9 mouse cellular contexts compared by ENCODE assay signal in the genomic region with DNA sequence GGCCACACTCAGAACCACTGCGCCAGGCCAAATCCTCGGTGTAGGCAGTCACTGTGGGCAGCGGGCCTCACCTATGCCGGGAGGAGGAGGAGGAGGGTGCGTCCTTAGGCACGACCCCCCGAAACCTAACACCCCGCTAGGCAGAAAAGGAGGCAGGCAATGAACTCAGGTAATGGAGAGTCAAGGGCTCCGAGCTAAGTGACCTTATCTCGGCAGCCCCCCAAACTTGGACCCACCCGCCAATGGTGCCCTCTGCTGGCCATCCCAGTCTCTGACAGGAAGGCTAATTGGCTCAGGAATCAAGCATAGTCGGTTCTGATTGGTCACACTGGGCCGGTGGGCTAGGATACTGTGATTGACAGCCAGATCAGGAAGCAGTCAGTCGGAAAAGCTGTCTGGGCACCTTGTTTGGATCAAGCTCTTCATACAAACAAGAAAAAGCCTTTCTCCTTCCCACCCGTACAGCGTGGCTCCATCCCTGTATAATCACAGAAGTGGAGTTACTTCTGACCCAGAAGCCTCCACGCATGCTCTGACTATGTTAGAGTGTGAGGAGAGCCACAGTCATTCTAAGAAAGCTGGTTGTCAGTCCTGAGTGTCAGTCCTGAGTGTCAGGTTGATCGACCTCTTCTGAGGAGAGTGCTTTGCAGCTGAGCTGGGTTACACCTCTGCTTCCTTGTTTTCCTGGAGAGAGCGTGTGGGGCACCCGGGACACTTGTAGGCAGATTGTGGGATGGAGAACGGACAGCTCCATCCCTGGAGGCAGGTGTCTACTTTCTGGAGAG. TPM values are rescaled to one million over a fixed set of nuclear protein-coding genes. Genes with fewer than 3 reads are reported as not detected.
A peak's percentile ranks its signal among the peaks of the same experiment; 100 is the strongest.
DNase-seq lines count a peak whose midpoint lies in the region; ATAC-seq lines count a peak whose summit lies in the region.
"Had no signal": no experiment of that assay in that cellular context is flagged by ENCODE, and none has a peak within 500 bp of the region (broad histone marks: within the 10 kb centered on the region; RNA-seq: fewer than 3 reads in every experiment).

No protein-coding gene starts in this region.

- no peaks in the 10 kb centered on the region for H3K36me3 ChIP-seq in intestine, embryonic 15.5 days
- H3K36me3 ChIP-seq in limb, embryonic 12.5 days: no peaks in the 10 kb centered on the region
- no peaks in the 10 kb centered on the region for H3K36me3 ChIP-seq in midbrain, embryonic 12.5 days

- no peak overlapping the region for H3K4me3 ChIP-seq in intestine, embryonic 15.5 days (replicated peaks)
- 0 out of 2 replicates have a peak overlapping the region, but pooled peaks have one; percentile 7 for H3K4me3 ChIP-seq in limb, embryonic 12.5 days (replicated peaks)
- H3K4me3 ChIP-seq in midbrain, embryonic 12.5 days: peak overlapping the region; percentile 25

- H3K4me2 ChIP-seq in intestine, embryonic 15.5 days (replicated peaks): peak overlapping the region; percentile 41
- peak overlapping the region; percentile 37 for H3K4me2 ChIP-seq in limb, embryonic 12.5 days
- H3K4me2 ChIP-seq in midbrain, embryonic 12.5 days (replicated peaks): peak overlapping the region; percentile 50

- peaks cover 44% of the 10 kb centered on the region for H3K4me1 ChIP-seq in intestine, embryonic 15.5 days (replicated peaks)
- H3K4me1 ChIP-seq in limb, embryonic 12.5 days (replicated peaks): peaks cover 73% of the 10 kb centered on the region
- H3K4me1 ChIP-seq in midbrain, embryonic 12.5 days: peaks cover 32% of the 10 kb centered on the region

- H3K27ac ChIP-seq in intestine, embryonic 15.5 days: no peak overlapping the region
- no peak overlapping the region for H3K27ac ChIP-seq in limb, embryonic 12.5 days
- peak overlapping the region; percentile 39; the same call in 1 of the 2 replicates for H3K27ac ChIP-seq in midbrain, embryonic 12.5 days (replicated peaks)
- H3K27ac ChIP-seq: macrophage had no signal

- no peak overlapping the region for H3K9ac ChIP-seq in intestine, embryonic 15.5 days
- no peak overlapping the region for H3K9ac ChIP-seq in limb, embryonic 12.5 days (replicated peaks)
- no peak overlapping the region; the same call in 1 of the 2 replicates for H3K9ac ChIP-seq in midbrain, embryonic 12.5 days (replicated peaks)

- no peaks in the 10 kb centered on the region for H3K27me3 ChIP-seq in intestine, embryonic 15.5 days (replicated peaks)
- peaks cover 17% of the 10 kb centered on the region for H3K27me3 ChIP-seq in limb, embryonic 12.5 days
- H3K27me3 ChIP-seq in midbrain, embryonic 12.5 days: no peaks in the 10 kb centered on the region; the same call in 1 of the 2 replicates

- WGBS in intestine, embryonic 15.5 days: 37% methylated on average over 21 of the region's 21 CpGs
- WGBS in limb, embryonic 12.5 days: 27% methylated on average over 21 of the region's 21 CpGs
- WGBS in midbrain, embryonic 12.5 days: 18% methylated on average over 21 of the region's 21 CpGs

- intact Hi-C loops in gastrocnemius, postnatal 36 days (cut with DNase I): loop anchor here (5.0 kb wide), 1 partner anchor 52 kb away; no protein-coding TSS in a partner anchor

- peak; percentile 43 to 69 for DNase-seq in left cerebral cortex, adult 18-20 months (ENCODE audit: low spot score in 2 of 2)
- no peak for DNase-seq in left cerebral cortex, adult 8-10 months (ENCODE audit: low spot score in 2 of 2)
- DNase-seq in gastrocnemius, postnatal 36 days: peak; percentile 59 to 72
- DNase-seq in thymus, postnatal 10 days (ENCODE audit: low spot score in 2 of 2): peak; percentile 59 to 76

- no peaks in the 10 kb centered on the region for H3K9me3 ChIP-seq in intestine, embryonic 15.5 days
- H3K9me3 ChIP-seq in limb, embryonic 12.5 days: no peaks in the 10 kb centered on the region
- no peaks in the 10 kb centered on the region for H3K9me3 ChIP-seq in midbrain, embryonic 12.5 days

- peak; percentile 80 for ATAC-seq in common myeloid progenitor, adult 5-6 weeks (replicated peaks; ENCODE audit: low read depth, poor library complexity, severe bottlenecking)
- ATAC-seq in intestine, embryonic 15.5 days: peak; percentile 23
- no peak for ATAC-seq in limb, embryonic 12.5 days (ENCODE audit: insufficient number of reproducible peaks, insufficient read depth, low FRiP score, low TSS enrichment, low read depth)
- ATAC-seq in midbrain, embryonic 12.5 days (ENCODE audit: low FRiP score, low read depth): peak; percentile 77

RNA-seq across cellular contexts. Expression of gene Slc38a10, which starts 18.3 kb away (rescaled TPM):
- total RNA-seq in left cerebral cortex, adult 18-20 months (2021): 10 to 100 TPM; 82.6 to 83.9 TPM
- 10 to 100 TPM; 80.0 to 98.8 (median 89.6) TPM for total RNA-seq in left cerebral cortex, adult 8-10 months (2022)
- total RNA-seq in common myeloid progenitor, adult 5-6 weeks (2017): 49.5 and 55.3 TPM in 2 replicates
- total RNA-seq in gastrocnemius, postnatal 36 days (2021): 10 to 100 TPM; 43.0 to 43.4 TPM
- polyA plus RNA-seq in intestine, embryonic 15.5 days (2015; fragmentation: Nextera tagmentation; extraction: Ambion mirVana): 81.8 and 88.2 TPM in 2 replicates
- polyA plus RNA-seq in limb, embryonic 12.5 days (2016; fragmentation: Nextera tagmentation; extraction: Ambion mirVana): 84.7 and 86.8 TPM in 2 replicates
- polyA plus RNA-seq in midbrain, embryonic 12.5 days (2016; fragmentation: Nextera tagmentation; extraction: Ambion mirVana): 105 and 106 TPM in 2 replicates

Comparison
In these comparisons a context has a peak if more than half of its experiments do, and no peak if none do; other contexts are left out.
1. DNase-seq: peak in left cerebral cortex, adult 18-20 months (2 of 2), gastrocnemius, postnatal 36 days (2 of 2) and thymus, postnatal 10 days (2 of 2); none in left cerebral cortex, adult 8-10 months (0 of 2).
2. Peak in every context shown above with its lines, with median percentiles within 50 percentile points of each other: H3K4me2 ChIP-seq.